Mouse (Mus musculus) kidney, adult 2 months (tissue): Measurements from ENCODE around the gene M1ap. TPM values are rescaled to one million over a fixed set of nuclear protein-coding genes. Genes with fewer than 3 reads are reported as not detected.

ENCODE experiments used
- DNase-seq: peaks from one replicate; pipeline ENCODE4 v3.0.0; 2021
- H3K27ac ChIP-seq: fragments of 200-500 bp; 2 replicates; pipeline ENCODE4 v1.5.1; 2012; ENCODE audit warnings: low read depth, low read length, control low read depth, inconsistent platforms; ENCODE audit not compliant: insufficient read depth
- H3K27me3 ChIP-seq: fragments of 200-500 bp; replicated peaks from 2 replicates; pipeline ENCODE4 v1.6.1; 2012; ENCODE audit warnings: mild to moderate bottlenecking, moderate library complexity, low read length, inconsistent platforms; ENCODE audit not compliant: control insufficient read depth, insufficient read depth
- H3K36me3 ChIP-seq: fragments of 200-500 bp; 2 replicates; pipeline ENCODE4 v1.6.1; 2012; ENCODE audit warnings: mild to moderate bottlenecking, moderate library complexity, low read length, inconsistent platforms; ENCODE audit not compliant: control insufficient read depth, insufficient read depth
- H3K4me1 ChIP-seq: fragments of 200-500 bp; 2 replicates; pipeline ENCODE4 v1.6.1; 2011; ENCODE audit warnings: low read length; ENCODE audit not compliant: control insufficient read depth, insufficient read depth
- H3K4me3 ChIP-seq: fragments of 200-500 bp; 2 replicates; pipeline ENCODE4 v1.5.1; 2011; ENCODE audit warnings: mild to moderate bottlenecking, low read depth, low read length, control low read depth; ENCODE audit not compliant: insufficient read depth
- CTCF ChIP-seq: fragments of 200-500 bp; conservative IDR thresholded peaks from 2 replicates; pipeline ENCODE4 v1.5.1; 2011; ENCODE audit warnings: low read depth, mild to moderate bottlenecking, control low read depth, low read length, moderate library complexity, mixed read lengths; ENCODE audit not compliant: insufficient read depth, insufficient read length
- POLR2A ChIP-seq: fragments of 200-500 bp; IDR thresholded peaks from one replicate; pipeline ENCODE4 v1.6.1; 2011; ENCODE audit warnings: low read depth, low read length, control low read depth
- WGBS: fragments of 180-500 bp; shearing (Covaris S2); methylation state at CpG from one replicate; pipeline ENCODE4 v1.1.7; 2018; 5-methylcytosine and 5-hydroxymethylcytosine counted together
- polyA plus RNA-seq: library from polyadenylated mRNA; depleted of rRNA; stranded (reverse); fragments of >200 nt; gene quantifications from 2 replicates; pipeline ENCODE4 v1.2.3, GENCODE M21; 2012; rRNA removed

Gene M1ap
- polyA plus RNA-seq, 1 experiment = 0.16 TPM

GRCm38 (mm10) chr6:83074979-83075378 is 128.3 kb downstream of the M1ap start:
- Histone ChIP-seq H3K4me1 (no peaks in the 10 kb centered on the region), H3K27ac (no peak overlapping the region), H3K4me3 (no peak overlapping the region), H3K27me3 (peaks cover 12% of the 10 kb centered on the region), H3K36me3 (no peaks in the 10 kb centered on the region)
- TF ChIP-seq POLR2A = no peak
- no peak for TF ChIP-seq CTCF
- peak; percentile 42 for DNase-seq
- WGBS = 22% methylated on average over 2 of the region's 2 CpGs

- TF ChIP-seq POLR2A (no peak), CTCF (no peak)
- Histone ChIP-seq H3K4me3 (peak within 1 kb of the TSS; percentile 56), H3K36me3 (no peaks in the 10 kb centered on the region), H3K27me3 (no peaks in the 10 kb centered on the region), H3K4me1 (no peaks in the 10 kb centered on the region), H3K27ac (peak within 1 kb of the TSS; percentile 92)
- under 1% methylated on average over 54 of the region's 54 CpGs for WGBS
- peak; percentile 50 for DNase-seq
Measured at GRCm38 (mm10) chr6:83077630-83078323, 131.1 kb downstream of the M1ap start, which contains the start of gene Pcgf1. Gene Pcgf1, plus strand, starts transcription at chr6:83077869.

GRCm38 (mm10) chr6:83078324-83078858 is 131.7 kb downstream of the M1ap start:
- peak overlapping the region; percentile 56 for H3K4me3 ChIP-seq
- TF ChIP-seq POLR2A (peak; percentile 32), CTCF (peak; percentile 48; the same call in 1 of the 2 replicates)
- WGBS = under 1% methylated on average over 46 of the region's 46 CpGs
- peak; percentile 99 for DNase-seq
- H3K36me3 ChIP-seq = no peaks in the 10 kb centered on the region
- H3K4me1 ChIP-seq = no peaks in the 10 kb centered on the region
- H3K27ac ChIP-seq = peak overlapping the region; percentile 92
- H3K27me3 ChIP-seq = no peaks in the 10 kb centered on the region

Other genes starting within 250 kb of the M1ap start
- gene Pole4, start 241.5 kb upstream of the M1ap start, polyA plus RNA-seq = 14.0 and 14.6 TPM in 2 replicates
- 2.6 and 6.1 TPM in 2 replicates for gene Hk2, start 172.4 kb upstream of the M1ap start, polyA plus RNA-seq
- 0.12 and 0.28 TPM in 2 replicates for gene Sema4f, start 7.1 kb upstream of the M1ap start, polyA plus RNA-seq
- gene Dok1, start 86.6 kb downstream of the M1ap start, polyA plus RNA-seq = 4.3 and 4.5 TPM in 2 replicates
- 3.1 and 3.6 TPM in 2 replicates for gene Loxl3, start 87.3 kb downstream of the M1ap start, polyA plus RNA-seq
- 442 and 596 TPM in 2 replicates for gene Aup1, start 107.6 kb downstream of the M1ap start, polyA plus RNA-seq
- 39.6 and 40.2 TPM in 2 replicates for gene Htra2, start 108.4 kb downstream of the M1ap start, polyA plus RNA-seq
- gene Dqx1, start 110.9 kb downstream of the M1ap start, polyA plus RNA-seq = 8.8 and 11.0 TPM in 2 replicates
- 0.34 and 0.36 TPM in 2 replicates for gene Tlx2, start 123.4 kb downstream of the M1ap start, polyA plus RNA-seq
- gene Pcgf1, start 131.0 kb downstream of the M1ap start, polyA plus RNA-seq = 18.6 and 20.5 TPM in 2 replicates
- gene Lbx2, start 139.5 kb downstream of the M1ap start, polyA plus RNA-seq = 1.4 and 2.5 TPM in 2 replicates
- 3.0 and 5.9 TPM in 2 replicates for gene Ccdc142, start 154.7 kb downstream of the M1ap start, polyA plus RNA-seq
- gene Gm42688, start 154.7 kb downstream of the M1ap start, polyA plus RNA-seq = 4.3 and 4.4 TPM in 2 replicates
- gene Mrpl53, start 162.1 kb downstream of the M1ap start, polyA plus RNA-seq = 91.1 and 91.7 TPM in 2 replicates
- 35.5 and 42.3 TPM in 2 replicates for gene Mogs, start 168.6 kb downstream of the M1ap start, polyA plus RNA-seq
- gene Wbp1, start 174.7 kb downstream of the M1ap start, polyA plus RNA-seq = 203 and 259 TPM in 2 replicates
- gene Ino80b, start 178.5 kb downstream of the M1ap start, polyA plus RNA-seq = 19.0 and 29.8 TPM in 2 replicates
- gene Rtkn, start 188.6 kb downstream of the M1ap start, polyA plus RNA-seq = 73.6 and 96.1 TPM in 2 replicates
- gene Wdr54, start 209.5 kb downstream of the M1ap start, polyA plus RNA-seq = 4.4 and 4.7 TPM in 2 replicates
- gene 1700003E16Rik, start 209.5 kb downstream of the M1ap start, polyA plus RNA-seq = 1.4 and 1.6 TPM in 2 replicates
- gene Dctn1, start 219.0 kb downstream of the M1ap start, polyA plus RNA-seq = 93.1 and 117 TPM in 2 replicates